Mouse (Mus musculus): ENCODE data around the gene Isca1. TPM values are rescaled to one million over a fixed set of nuclear protein-coding genes. Genes with fewer than 3 reads are reported as not detected.

The Isca1 gene
- total RNA-seq, 2 experiments from 2014 or later: 235 to 252 TPM

Other genes starting within 250 kb of the Isca1 start
- 100 to 1,000 TPM; 129 to 156 TPM for gene Agtpbp1, start 184.6 kb downstream of the Isca1 start, total RNA-seq (2021)
- gene Naa35, start 184.6 kb downstream of the Isca1 start, total RNA-seq (2021): 10 to 100 TPM; 91.4 to 92.6 TPM
- gene Golm1, start 94.0 kb downstream of the Isca1 start, total RNA-seq (2021): 10 to 100 TPM; 14.6 to 19.4 TPM
- not detected for gene 4921517D22Rik, start 75.7 kb downstream of the Isca1 start, total RNA-seq (2021)
- not detected for gene Spata31d1a, start 59.5 kb downstream of the Isca1 start, total RNA-seq (2021)
- gene Spata31d1b, start 57.5 kb downstream of the Isca1 start, total RNA-seq (2021): under 1 TPM in 1 of 2 experiments, not detected in 1; 0.05 TPM
- not detected for gene Spata31d1d, start 38.1 kb downstream of the Isca1 start, total RNA-seq (2021)
- not detected for gene 1700014D04Rik, start 23.1 kb downstream of the Isca1 start, total RNA-seq (2021)
- gene Gm49354, start 12.4 kb upstream of the Isca1 start, total RNA-seq (2021): not detected
- gene Tut7, start 53.3 kb upstream of the Isca1 start, total RNA-seq (2021): 10 to 100 TPM; 40.3 to 41.1 TPM

Data from heart, adult 18-20 months (tissue).